12 mouse cellular contexts compared by ENCODE assay signal in the genomic region with DNA sequence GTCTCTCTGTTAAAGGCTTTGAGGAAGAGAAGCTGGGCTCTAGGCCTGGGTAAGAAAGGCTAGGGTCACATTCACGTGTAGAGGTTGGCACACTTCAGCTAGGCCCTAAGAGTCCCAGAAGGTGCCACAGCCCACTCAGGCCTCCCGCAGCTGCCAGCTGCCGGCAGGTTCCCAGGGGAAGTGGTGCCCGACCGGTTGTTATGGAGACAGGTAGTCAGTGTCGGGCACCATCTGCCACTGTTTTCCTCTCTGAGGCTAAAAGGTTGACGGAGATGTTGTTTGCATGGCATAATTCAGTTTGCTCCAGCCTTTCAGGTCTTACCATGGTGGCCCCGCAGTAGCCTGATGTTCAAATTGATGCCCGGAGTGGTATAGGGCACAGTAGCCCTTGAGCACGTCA. TPM values are rescaled to one million over a fixed set of nuclear protein-coding genes. Genes with fewer than 3 reads are reported as not detected.
A peak's percentile ranks its signal among the peaks of the same experiment; 100 is the strongest.
DNase-seq lines count a peak whose midpoint lies in the region; ATAC-seq and TF ChIP-seq lines count a peak whose summit lies in the region.
"Had no signal": no experiment of that assay in that cellular context is flagged by ENCODE, and none has a peak within 500 bp of the region (broad histone marks: within the 10 kb centered on the region; RNA-seq: fewer than 3 reads in every experiment).

No protein-coding gene starts in this region.

- no peaks in the 10 kb centered on the region for H3K9me3 ChIP-seq in forebrain, embryonic 12.5 days
- no peaks in the 10 kb centered on the region for H3K9me3 ChIP-seq in forebrain, embryonic 10.5 days
- H3K9me3 ChIP-seq in midbrain, embryonic 14.5 days (ENCODE audit: control insufficient read depth, low read length), result no peaks in the 10 kb centered on the region
- H3K9me3 ChIP-seq in midbrain, embryonic 11.5 days (ENCODE audit: control insufficient read depth, low read length), result no peaks in the 10 kb centered on the region
- no peaks in the 10 kb centered on the region for H3K9me3 ChIP-seq in midbrain, postnatal 0 days (ENCODE audit: low read length)
- H3K9me3 ChIP-seq in liver, postnatal 0 days (ENCODE audit: low read length), result no peaks in the 10 kb centered on the region
- H3K9me3 ChIP-seq in forebrain, embryonic 15.5 days, result no peaks in the 10 kb centered on the region
- H3K9me3 ChIP-seq: heart, embryonic 10.5 days; limb, embryonic 13.5 days had no signal

- ATAC-seq in forebrain, embryonic 12.5 days (ENCODE audit: low FRiP score), result no peak
- ATAC-seq in midbrain, embryonic 14.5 days (ENCODE audit: low FRiP score, low TSS enrichment), result peak; percentile 34; the same call in 1 of the 2 replicates
- ATAC-seq in midbrain, embryonic 11.5 days (ENCODE audit: low FRiP score), result no peak
- no peak for ATAC-seq in midbrain, postnatal 0 days (ENCODE audit: low FRiP score)
- ATAC-seq in liver, postnatal 0 days, result no peak
- ATAC-seq in forebrain, embryonic 15.5 days (replicated peaks), result no peak

- no peak for TF ChIP-seq EP300 in liver, postnatal 0 days (IDR thresholded peaks at IDR 0.05; ENCODE audit: low read depth)

- no peak for DNase-seq in forebrain, embryonic 10.5 days (ENCODE audit: extremely low spot score, low spot score)
- DNase-seq in midbrain, embryonic 14.5 days, result peak; percentile 60
- no peak for DNase-seq in midbrain, embryonic 11.5 days (ENCODE audit: low spot score, missing footprints)
- DNase-seq in cerebellum, postnatal 10 days, result peak; percentile 86 to 90
- DNase-seq in midbrain, postnatal 0 days (ENCODE audit: low spot score), result peak; percentile 76
- DNase-seq in liver, postnatal 0 days, result no peak
- DNase-seq: embryo, embryonic 11 days; lung, adult 18-20 months had no signal

- H3K4me2 ChIP-seq in forebrain, embryonic 12.5 days, result no peak overlapping the region
- no peak overlapping the region for H3K4me2 ChIP-seq in midbrain, embryonic 14.5 days (ENCODE audit: low read length)
- no peak overlapping the region for H3K4me2 ChIP-seq in midbrain, embryonic 11.5 days
- H3K4me2 ChIP-seq in midbrain, postnatal 0 days (ENCODE audit: low read depth, low read length, poor library complexity, severe bottlenecking), result no peak overlapping the region
- H3K4me2 ChIP-seq in liver, postnatal 0 days (ENCODE audit: low read depth, low read length), result no peak overlapping the region
- H3K4me2 ChIP-seq in forebrain, embryonic 15.5 days (replicated peaks), result no peak overlapping the region
- H3K4me2 ChIP-seq: limb, embryonic 13.5 days had no signal

- H3K4me3 ChIP-seq in forebrain, embryonic 12.5 days (replicated peaks), result no peak overlapping the region
- no peak overlapping the region for H3K4me3 ChIP-seq in forebrain, embryonic 10.5 days
- no peak overlapping the region for H3K4me3 ChIP-seq in midbrain, embryonic 14.5 days (replicated peaks; ENCODE audit: low read depth, low read length)
- H3K4me3 ChIP-seq in midbrain, embryonic 11.5 days (ENCODE audit: low read depth, low read length), result no peak overlapping the region
- no peak overlapping the region for H3K4me3 ChIP-seq in midbrain, postnatal 0 days (ENCODE audit: low read depth, low read length)
- H3K4me3 ChIP-seq in liver, postnatal 0 days (ENCODE audit: low read depth, low read length), result no peak overlapping the region
- no peak overlapping the region for H3K4me3 ChIP-seq in forebrain, embryonic 15.5 days
- H3K4me3 ChIP-seq: heart, embryonic 10.5 days; limb, embryonic 13.5 days had no signal

- H3K9ac ChIP-seq in forebrain, embryonic 12.5 days, result no peak overlapping the region
- no peak overlapping the region for H3K9ac ChIP-seq in midbrain, embryonic 14.5 days (replicated peaks; ENCODE audit: low read length)
- no peak overlapping the region for H3K9ac ChIP-seq in midbrain, embryonic 11.5 days (ENCODE audit: low read length)
- no peak overlapping the region for H3K9ac ChIP-seq in midbrain, postnatal 0 days (replicated peaks; ENCODE audit: low read length, poor library complexity, severe bottlenecking)
- H3K9ac ChIP-seq in liver, postnatal 0 days (replicated peaks), result no peak overlapping the region
- H3K9ac ChIP-seq in forebrain, embryonic 15.5 days (replicated peaks), result no peak overlapping the region
- H3K9ac ChIP-seq: limb, embryonic 13.5 days had no signal

- no peak for TF ChIP-seq CTCF in midbrain, postnatal 0 days (IDR thresholded peaks at IDR 0.05)
- no peak for TF ChIP-seq CTCF in liver, postnatal 0 days (IDR thresholded peaks at IDR 0.05; ENCODE audit: low read depth)

- H3K27ac ChIP-seq in forebrain, embryonic 12.5 days, result peak overlapping the region; percentile 53
- H3K27ac ChIP-seq in forebrain, embryonic 10.5 days, result no peak overlapping the region
- peak overlapping the region; percentile 26; the same call in 1 of the 2 replicates for H3K27ac ChIP-seq in midbrain, embryonic 14.5 days (replicated peaks; ENCODE audit: low read depth, low read length)
- H3K27ac ChIP-seq in midbrain, embryonic 11.5 days (ENCODE audit: low read depth, low read length), result no peak overlapping the region
- H3K27ac ChIP-seq in midbrain, postnatal 0 days (ENCODE audit: low read depth, low read length), result no peak overlapping the region
- no peak overlapping the region for H3K27ac ChIP-seq in liver, postnatal 0 days (ENCODE audit: low read depth)
- no peak overlapping the region for H3K27ac ChIP-seq in forebrain, embryonic 15.5 days (replicated peaks)
- H3K27ac ChIP-seq: heart, embryonic 10.5 days; limb, embryonic 13.5 days had no signal

- WGBS in forebrain, embryonic 12.5 days, result 82% methylated on average over 10 of the region's 10 CpGs
- 94% methylated on average over 10 of the region's 10 CpGs for WGBS in forebrain, embryonic 10.5 days
- WGBS in midbrain, embryonic 14.5 days, result 67% methylated on average over 10 of the region's 10 CpGs
- 91% methylated on average over 10 of the region's 10 CpGs for WGBS in midbrain, embryonic 11.5 days
- WGBS in midbrain, postnatal 0 days, result 62% methylated on average over 10 of the region's 10 CpGs
- WGBS in liver, postnatal 0 days (ENCODE audit: insufficient replicate concordance), result 83% methylated on average over 10 of the region's 10 CpGs
- WGBS in forebrain, embryonic 15.5 days, result 55% methylated on average over 10 of the region's 10 CpGs

- H3K27me3 ChIP-seq in forebrain, embryonic 12.5 days, result peaks cover 21% of the 10 kb centered on the region
- peaks cover 13% of the 10 kb centered on the region for H3K27me3 ChIP-seq in forebrain, embryonic 10.5 days (ENCODE audit: poor library complexity, severe bottlenecking)
- no peaks in the 10 kb centered on the region for H3K27me3 ChIP-seq in midbrain, embryonic 14.5 days (ENCODE audit: control insufficient read depth, insufficient read depth, low read length)
- no peaks in the 10 kb centered on the region for H3K27me3 ChIP-seq in midbrain, embryonic 11.5 days (ENCODE audit: control insufficient read depth, insufficient read depth, low read length)
- no peaks in the 10 kb centered on the region for H3K27me3 ChIP-seq in midbrain, postnatal 0 days (ENCODE audit: insufficient read depth, low read length)
- no peaks in the 10 kb centered on the region for H3K27me3 ChIP-seq in liver, postnatal 0 days (ENCODE audit: insufficient read depth, low read length)
- no peaks in the 10 kb centered on the region for H3K27me3 ChIP-seq in forebrain, embryonic 15.5 days
- H3K27me3 ChIP-seq: limb, embryonic 13.5 days had no signal

- peaks cover 37% of the 10 kb centered on the region for H3K36me3 ChIP-seq in forebrain, embryonic 12.5 days (replicated peaks)
- H3K36me3 ChIP-seq in forebrain, embryonic 10.5 days (replicated peaks), result peaks cover 79% of the 10 kb centered on the region
- H3K36me3 ChIP-seq in midbrain, embryonic 14.5 days (ENCODE audit: control insufficient read depth, insufficient read depth, low read length), result peaks cover 27% of the 10 kb centered on the region
- peaks cover 8% of the 10 kb centered on the region for H3K36me3 ChIP-seq in midbrain, embryonic 11.5 days (ENCODE audit: control insufficient read depth, insufficient read depth, low read length)
- peaks cover 44% of the 10 kb centered on the region for H3K36me3 ChIP-seq in midbrain, postnatal 0 days (ENCODE audit: insufficient read depth, low read length)
- H3K36me3 ChIP-seq in liver, postnatal 0 days (replicated peaks; ENCODE audit: insufficient read depth, low read length), result peaks cover 48% of the 10 kb centered on the region
- 0 out of 2 replicates have a peak, but pooled peaks cover 5% of the 10 kb centered on the region for H3K36me3 ChIP-seq in forebrain, embryonic 15.5 days

- H3K4me1 ChIP-seq in forebrain, embryonic 12.5 days, result peaks cover 20% of the 10 kb centered on the region
- H3K4me1 ChIP-seq in forebrain, embryonic 10.5 days, result peaks cover 25% of the 10 kb centered on the region
- peaks cover 18% of the 10 kb centered on the region for H3K4me1 ChIP-seq in midbrain, embryonic 14.5 days (ENCODE audit: control insufficient read depth, insufficient read depth, low read length)
- peaks cover 13% of the 10 kb centered on the region for H3K4me1 ChIP-seq in midbrain, embryonic 11.5 days (ENCODE audit: control insufficient read depth, insufficient read depth, low read length)
- peaks cover 4% of the 10 kb centered on the region; the same call in 1 of the 2 replicates for H3K4me1 ChIP-seq in midbrain, postnatal 0 days (ENCODE audit: insufficient read depth, low read length)
- peaks cover 4% of the 10 kb centered on the region for H3K4me1 ChIP-seq in liver, postnatal 0 days (ENCODE audit: insufficient read depth)
- peaks cover 25% of the 10 kb centered on the region for H3K4me1 ChIP-seq in forebrain, embryonic 15.5 days
- H3K4me1 ChIP-seq: limb, embryonic 13.5 days had no signal

RNA-seq across cellular contexts. Expression of gene Eif4g3, which starts 52.8 kb away (rescaled TPM):
- 58.0 and 60.5 TPM in 2 replicates for polyA plus RNA-seq in forebrain, embryonic 12.5 days (2016; fragmentation: Nextera tagmentation; extraction: Ambion mirVana)
- 36.5 and 37.2 TPM in 2 replicates for polyA plus RNA-seq in forebrain, embryonic 10.5 days (2016; fragmentation: Nextera tagmentation; extraction: Ambion mirVana)
- polyA plus RNA-seq in midbrain, embryonic 14.5 days (2014; fragmentation: Nextera tagmentation; extraction: Ambion mirVana), result 48.4 and 63.0 TPM in 2 replicates
- 39.5 and 41.9 TPM in 2 replicates for polyA plus RNA-seq in midbrain, embryonic 11.5 days (2014; fragmentation: Nextera tagmentation; extraction: Ambion mirVana)
- total RNA-seq in midbrain, postnatal 0 days (2014; rRNA removed), result 70.0 and 92.2 TPM in 2 replicates
- polyA plus RNA-seq in midbrain, postnatal 0 days (2015; fragmentation: Nextera tagmentation; extraction: Ambion mirVana), result 36.0 and 42.4 TPM in 2 replicates
- 5.8 and 5.9 TPM in 2 replicates for polyA plus RNA-seq in liver, postnatal 0 days (2015; fragmentation: Nextera tagmentation; extraction: Ambion mirVana)
- polyA plus RNA-seq in forebrain, embryonic 15.5 days (2015; fragmentation: Nextera tagmentation; extraction: Ambion mirVana), result 48.6 and 49.7 TPM in 2 replicates

Comparison
In these comparisons a context has a peak if more than half of its experiments do, and no peak if none do; other contexts are left out.
1. H3K27ac ChIP-seq: peak in forebrain, embryonic 12.5 days (single experiment) and midbrain, embryonic 14.5 days (single experiment); none in forebrain, embryonic 10.5 days (single experiment), midbrain, embryonic 11.5 days (single experiment), midbrain, postnatal 0 days (single experiment), liver, postnatal 0 days (single experiment) and forebrain, embryonic 15.5 days (single experiment).
2. DNase-seq: peak in midbrain, embryonic 14.5 days (single experiment), cerebellum, postnatal 10 days (2 of 2) and midbrain, postnatal 0 days (single experiment); none in forebrain, embryonic 10.5 days (single experiment), midbrain, embryonic 11.5 days (single experiment) and liver, postnatal 0 days (single experiment).